Mouse (Mus musculus): ENCODE data around the gene Atpaf2. TPM values are rescaled to one million over a fixed set of nuclear protein-coding genes. Genes with fewer than 3 reads are reported as not detected.
"Not testable (repeated sequence)": the region's sequence is repeated elsewhere in the genome, so short reads cannot be mapped to it uniquely, and the experiment has no call there.

Atpaf2 gene
- 156 and 170 TPM in 2 replicates for polyA plus RNA-seq (2012; ENCODE audit: insufficient read depth, insufficient read length, missing spikeins)

GRCm38 (mm10) chr11:60417717-60418472 is at the start of gene Atpaf2:
Gene Atpaf2 (minus strand): TSS chr11:60418457.
- Histone ChIP-seq H3K27ac (replicated peaks; ENCODE audit: low read depth, low read length) (peak within 1 kb of the TSS; percentile 46), H3K4me3 (ENCODE audit: insufficient read depth, low read depth, low read length) (peak within 1 kb of the TSS; percentile 89), H3K4me1 (ENCODE audit: control insufficient read depth, insufficient read depth, insufficient read length, low read length) (peaks cover 4% of the 10 kb centered on the region)

DNA sequence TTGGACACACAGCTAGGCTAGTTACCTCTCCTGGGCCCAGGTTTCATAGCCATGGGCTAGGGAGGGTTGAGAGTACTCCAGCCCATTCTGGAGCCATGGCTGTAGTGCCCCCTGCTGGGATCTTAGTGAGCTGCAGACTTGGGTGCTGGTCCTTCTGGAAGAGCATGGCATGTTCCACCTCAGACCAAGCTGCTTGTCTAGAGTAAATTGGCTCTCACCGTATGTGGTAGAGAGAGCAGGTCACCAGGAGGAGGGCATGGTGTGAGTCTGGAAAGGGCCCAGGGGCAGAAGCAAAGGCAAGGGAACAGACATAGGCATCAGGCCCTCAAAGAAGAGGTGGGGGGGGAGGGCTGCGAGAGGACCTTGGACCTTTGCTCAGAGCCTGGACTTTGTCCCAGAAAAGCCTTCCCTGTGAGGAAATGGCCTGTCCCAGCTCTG is 47.7 kb upstream of the Atpaf2 start:
- Histone ChIP-seq H3K4me1 (ENCODE audit: control insufficient read depth, insufficient read depth, insufficient read length, low read length) (no peaks in the 10 kb centered on the region), H3K4me3 (ENCODE audit: insufficient read depth, low read depth, low read length) (no peak overlapping the region), H3K27ac (replicated peaks; ENCODE audit: low read depth, low read length) (no peak overlapping the region)

- Histone ChIP-seq H3K27ac (replicated peaks; ENCODE audit: low read depth, low read length) (no peak overlapping the region), H3K4me3 (ENCODE audit: insufficient read depth, low read depth, low read length) (no peak overlapping the region), H3K4me1 (ENCODE audit: control insufficient read depth, insufficient read depth, insufficient read length, low read length) (no peaks in the 10 kb centered on the region; the same call in 1 of the 2 replicates)
Measured at GRCm38 (mm10) chr11:60457973-60458372, 39.7 kb upstream of the Atpaf2 start.

DNA sequence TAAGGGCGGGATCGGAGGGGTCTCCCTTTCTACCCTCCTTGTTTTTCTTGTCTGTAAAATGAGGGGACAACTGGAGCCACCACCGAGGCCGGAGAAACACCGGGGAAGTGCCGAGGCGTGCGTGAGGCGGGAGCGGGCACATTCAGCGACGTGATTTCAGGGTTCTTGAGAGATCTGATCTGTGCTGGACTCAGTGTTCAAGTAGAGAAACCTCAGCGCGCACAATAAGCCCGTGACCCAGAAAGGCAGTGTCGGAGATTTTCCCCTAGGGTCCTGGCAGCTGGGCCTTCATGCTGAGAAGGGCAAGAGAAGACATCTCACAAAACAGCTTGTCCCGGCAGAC is 36.5 kb upstream of the Atpaf2 start:
- peak overlapping the region; percentile 33; the same call in 1 of the 2 replicates for H3K27ac ChIP-seq (replicated peaks; ENCODE audit: low read depth, low read length)
- peak overlapping the region; percentile 82 for H3K4me3 ChIP-seq (ENCODE audit: insufficient read depth, low read depth, low read length)
- no peaks in the 10 kb centered on the region; the same call in 1 of the 2 replicates for H3K4me1 ChIP-seq (ENCODE audit: control insufficient read depth, insufficient read depth, insufficient read length, low read length)

DNA sequence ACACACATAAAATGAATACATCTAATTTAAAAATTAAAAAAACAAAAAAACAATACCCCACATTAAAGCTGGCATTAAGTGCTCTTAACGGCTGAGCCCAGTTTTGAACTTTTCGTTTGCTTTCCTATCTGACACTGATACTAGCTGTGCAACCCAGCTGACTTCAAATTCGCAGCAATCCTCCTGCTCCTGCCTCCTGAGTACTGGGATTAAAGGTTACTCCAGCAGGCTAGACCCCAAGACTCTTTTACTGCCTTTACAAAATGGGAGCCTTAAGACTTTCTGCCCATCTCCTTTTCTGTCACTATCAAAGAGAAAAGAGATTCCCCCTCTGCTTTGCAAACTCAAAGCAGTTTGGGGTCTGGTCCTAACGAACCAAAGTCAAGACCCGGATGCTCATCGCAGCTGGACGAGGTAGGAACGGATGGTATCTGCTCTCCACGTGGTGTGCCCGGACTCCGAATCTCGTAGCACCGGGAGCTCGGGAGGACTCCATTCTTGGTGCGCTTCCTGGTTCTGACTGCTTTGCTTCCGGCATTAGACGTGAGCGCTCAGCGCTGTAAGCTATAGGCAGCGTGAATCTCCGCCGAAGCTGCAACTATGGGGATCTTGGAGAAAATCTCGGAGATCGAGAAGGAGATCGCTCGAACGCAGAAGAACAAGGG is 36.0 kb upstream of the Atpaf2 start, which contains the start of gene Drg2:
Drg2 (plus strand) TSS at position 512 of the 665 bp plus-strand sequence.
- peak within 1 kb of the TSS; percentile 33; the same call in 1 of the 2 replicates for H3K27ac ChIP-seq (replicated peaks; ENCODE audit: low read depth, low read length)
- H3K4me1 ChIP-seq (ENCODE audit: control insufficient read depth, insufficient read depth, insufficient read length, low read length): no peaks in the 10 kb centered on the region; the same call in 1 of the 2 replicates
- H3K4me3 ChIP-seq (ENCODE audit: insufficient read depth, low read depth, low read length): peak within 1 kb of the TSS; percentile 82

DNA sequence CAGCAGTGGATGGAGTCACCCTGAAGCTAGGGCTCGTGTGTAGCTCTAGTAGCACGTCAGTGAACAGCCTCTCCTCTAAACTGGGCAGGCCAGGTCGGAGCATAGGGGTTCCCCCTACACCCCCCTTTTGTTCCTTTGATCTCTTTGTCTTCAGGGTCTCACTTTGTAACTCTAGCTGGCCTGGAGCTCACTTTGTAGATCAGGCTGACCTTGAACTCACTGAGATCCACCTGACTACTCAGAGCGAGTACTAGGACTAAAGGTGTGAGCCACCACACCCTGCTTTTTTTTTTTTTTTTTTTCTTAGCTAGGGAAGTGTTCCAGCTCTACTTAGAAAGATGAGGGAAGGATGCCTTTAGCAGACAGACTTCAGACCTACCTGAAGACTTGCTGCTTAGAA is 25.8 kb upstream of the Atpaf2 start:
- no peak overlapping the region for H3K4me3 ChIP-seq (ENCODE audit: insufficient read depth, low read depth, low read length)

GRCm38 (mm10) chr11:60442896-60443295 is 24.6 kb upstream of the Atpaf2 start:
- Histone ChIP-seq H3K4me1 (ENCODE audit: control insufficient read depth, insufficient read depth, insufficient read length, low read length) (no peaks in the 10 kb centered on the region), H3K4me3 (ENCODE audit: insufficient read depth, low read depth, low read length) (no peak overlapping the region), H3K27ac (replicated peaks; ENCODE audit: low read depth, low read length) (no peak overlapping the region)

More for the DNA sequence above, 25.8 kb upstream of the Atpaf2 start:
- Histone ChIP-seq H3K27ac (replicated peaks; ENCODE audit: low read depth, low read length) (no peak overlapping the region), H3K4me1 (ENCODE audit: control insufficient read depth, insufficient read depth, insufficient read length, low read length) (no peaks in the 10 kb centered on the region)

- Histone ChIP-seq H3K4me3 (ENCODE audit: insufficient read depth, low read depth, low read length) (no peak overlapping the region), H3K27ac (replicated peaks; ENCODE audit: low read depth, low read length) (no peak overlapping the region), H3K4me1 (ENCODE audit: control insufficient read depth, insufficient read depth, insufficient read length, low read length) (no peaks in the 10 kb centered on the region)
Measured at GRCm38 (mm10) chr11:60440176-60440575, 21.9 kb upstream of the Atpaf2 start.

DNA sequence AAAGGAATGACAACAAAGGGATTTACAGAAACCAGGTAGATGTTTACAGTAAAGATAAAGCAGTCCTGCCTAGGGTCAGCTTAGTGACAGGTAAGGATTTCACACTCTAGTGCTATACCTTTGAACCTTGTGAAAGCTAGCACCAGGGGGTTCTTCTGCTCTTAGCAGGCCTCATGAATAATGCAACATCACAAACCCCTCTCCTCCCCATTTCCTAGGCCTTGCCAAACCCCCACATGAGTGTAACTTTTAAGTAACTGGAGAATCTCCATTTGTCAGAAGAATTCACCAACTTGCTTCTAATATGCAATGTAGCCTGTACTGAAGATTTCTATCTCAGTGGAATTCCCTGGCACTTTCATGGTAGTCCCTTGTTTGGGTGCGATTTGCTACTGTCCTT is 21.4 kb upstream of the Atpaf2 start:
- H3K27ac ChIP-seq (replicated peaks; ENCODE audit: low read depth, low read length): not testable (repeated sequence)

DNA sequence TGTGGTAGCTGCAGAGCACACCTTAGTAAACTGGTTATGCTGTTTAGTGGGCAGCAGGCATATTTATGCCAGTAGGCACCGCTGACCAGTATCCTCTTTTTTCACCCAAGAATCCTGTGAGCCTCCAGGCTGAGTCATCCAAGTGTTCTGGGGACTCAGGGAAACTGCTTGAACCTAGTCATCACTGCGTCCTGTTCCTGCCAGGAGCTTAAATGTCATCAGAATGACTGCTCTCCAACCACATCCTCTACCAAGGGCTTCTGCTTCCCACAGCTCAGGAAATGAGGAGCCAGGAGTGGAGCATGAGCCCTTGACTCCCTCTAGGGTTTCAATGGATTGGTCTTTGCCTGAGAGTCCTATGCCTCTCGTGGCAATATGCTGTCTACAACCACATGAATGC is 18.4 kb upstream of the Atpaf2 start:
- Histone ChIP-seq H3K4me1 (ENCODE audit: control insufficient read depth, insufficient read depth, insufficient read length, low read length) (no peaks in the 10 kb centered on the region), H3K27ac (replicated peaks; ENCODE audit: low read depth, low read length) (no peak overlapping the region), H3K4me3 (ENCODE audit: insufficient read depth, low read depth, low read length) (no peak overlapping the region)

More for the DNA sequence above, 21.4 kb upstream of the Atpaf2 start:
- not testable (repeated sequence) for H3K4me1 ChIP-seq (ENCODE audit: control insufficient read depth, insufficient read depth, insufficient read length, low read length); H3K4me3 ChIP-seq (ENCODE audit: insufficient read depth, low read depth, low read length)

GRCm38 (mm10) chr11:60435133-60435532 is 16.9 kb upstream of the Atpaf2 start:
- Histone ChIP-seq H3K27ac (replicated peaks; ENCODE audit: low read depth, low read length) (no peak overlapping the region), H3K4me3 (ENCODE audit: insufficient read depth, low read depth, low read length) (no peak overlapping the region), H3K4me1 (ENCODE audit: control insufficient read depth, insufficient read depth, insufficient read length, low read length) (no peaks in the 10 kb centered on the region)

GRCm38 (mm10) chr11:60433501-60433900 is 15.2 kb upstream of the Atpaf2 start:
- no peak overlapping the region for H3K4me3 ChIP-seq (ENCODE audit: insufficient read depth, low read depth, low read length)
- H3K4me1 ChIP-seq (ENCODE audit: control insufficient read depth, insufficient read depth, insufficient read length, low read length): no peaks in the 10 kb centered on the region
- no peak overlapping the region for H3K27ac ChIP-seq (replicated peaks; ENCODE audit: low read depth, low read length)

DNA sequence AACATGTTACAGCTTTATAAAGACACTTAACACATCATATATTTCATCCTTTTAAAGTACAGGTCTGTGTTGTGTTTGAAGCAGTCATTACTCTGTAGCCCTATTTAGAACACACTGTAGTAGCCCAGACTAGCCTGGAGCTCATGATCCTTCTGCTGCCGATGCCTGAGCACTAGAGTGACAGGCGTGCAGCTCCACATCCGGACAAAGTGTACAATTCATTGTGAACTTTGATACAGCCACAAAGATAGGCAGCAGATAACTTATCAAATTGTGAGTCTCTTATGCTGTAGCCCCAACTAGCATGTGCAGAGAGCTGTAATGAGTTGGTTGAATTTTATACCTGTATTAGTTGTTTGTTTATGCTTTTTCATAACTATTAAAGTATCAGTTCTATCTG is 9.4 kb upstream of the Atpaf2 start:
- Histone ChIP-seq H3K4me3 (ENCODE audit: insufficient read depth, low read depth, low read length) (no peak overlapping the region), H3K27ac (replicated peaks; ENCODE audit: low read depth, low read length) (no peak overlapping the region), H3K4me1 (ENCODE audit: control insufficient read depth, insufficient read depth, insufficient read length, low read length) (no peaks in the 10 kb centered on the region)

DNA sequence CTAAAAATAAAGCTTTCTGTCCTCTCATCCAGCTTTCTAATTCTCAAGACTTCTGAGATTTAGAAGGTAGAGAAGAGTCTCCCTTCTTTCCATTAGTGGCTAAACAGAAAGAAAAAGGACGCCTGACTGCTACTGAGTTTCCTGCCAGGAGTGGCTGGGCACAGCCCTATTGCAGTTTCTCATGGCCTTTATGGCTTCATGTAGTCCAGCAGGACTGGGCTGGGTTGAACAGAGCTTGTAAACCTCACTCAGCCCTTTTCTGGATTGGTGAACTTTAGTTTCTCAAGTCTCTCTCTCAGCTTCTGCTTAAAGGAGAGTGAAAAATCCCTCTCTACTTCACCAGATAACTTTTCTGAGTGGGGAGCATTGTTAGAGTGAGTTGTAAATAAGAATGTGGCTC is 8.2 kb upstream of the Atpaf2 start:
- Histone ChIP-seq H3K4me1 (ENCODE audit: control insufficient read depth, insufficient read depth, insufficient read length, low read length) (no peaks in the 10 kb centered on the region), H3K27ac (replicated peaks; ENCODE audit: low read depth, low read length) (no peak overlapping the region), H3K4me3 (ENCODE audit: insufficient read depth, low read depth, low read length) (no peak overlapping the region)

DNA sequence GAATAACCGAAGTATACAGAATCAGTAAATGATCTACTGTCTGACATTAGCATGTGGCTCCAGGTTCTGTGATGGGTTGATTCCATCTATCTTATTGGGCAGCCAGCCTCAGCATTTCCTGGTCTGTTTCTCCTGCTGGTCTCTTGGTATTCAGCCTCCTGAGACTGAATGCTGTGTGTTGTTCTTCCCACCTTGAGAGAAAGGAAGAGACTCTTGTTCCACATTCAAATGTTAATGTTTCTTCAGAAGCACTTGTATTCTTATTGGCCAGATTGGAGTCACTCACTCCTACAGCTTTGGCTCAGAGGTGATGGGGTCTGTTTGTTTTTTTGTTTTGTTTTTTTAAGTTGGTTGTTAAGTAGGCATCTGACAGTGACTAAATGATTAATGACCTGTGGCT is 4.7 kb upstream of the Atpaf2 start:
- H3K4me3 ChIP-seq (ENCODE audit: insufficient read depth, low read depth, low read length): no peak overlapping the region
- no peaks in the 10 kb centered on the region for H3K4me1 ChIP-seq (ENCODE audit: control insufficient read depth, insufficient read depth, insufficient read length, low read length)
- no peak overlapping the region for H3K27ac ChIP-seq (replicated peaks; ENCODE audit: low read depth, low read length)

All from brown adipose tissue, adult 24 weeks (tissue).